Mouse (Mus musculus): ENCODE data around the gene Emx1.

Emx1 gene

DNA sequence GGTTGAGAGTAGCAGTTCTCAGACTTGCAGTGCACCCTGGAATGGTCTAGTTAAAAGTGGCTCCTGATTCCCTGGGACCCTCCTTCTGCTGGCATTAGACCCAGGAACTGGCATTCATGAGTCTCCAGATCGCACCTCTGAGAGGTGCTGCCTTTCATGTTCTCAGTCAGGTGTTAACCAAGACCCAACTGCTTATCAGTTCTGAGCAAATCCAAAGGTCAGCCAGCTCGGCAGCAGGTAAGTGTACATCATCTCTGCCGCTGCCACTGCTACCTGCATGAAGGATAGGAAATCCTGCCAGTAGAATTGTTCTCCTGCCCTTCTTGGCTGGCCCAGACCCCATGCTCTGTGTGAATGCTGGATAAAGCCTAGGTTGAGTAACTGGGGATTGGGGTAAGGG lies 43.5 kb downstream of the Emx1 start:
- no peak for DNase-seq (ENCODE audit: low spot score in 2 of 2)

DNA sequence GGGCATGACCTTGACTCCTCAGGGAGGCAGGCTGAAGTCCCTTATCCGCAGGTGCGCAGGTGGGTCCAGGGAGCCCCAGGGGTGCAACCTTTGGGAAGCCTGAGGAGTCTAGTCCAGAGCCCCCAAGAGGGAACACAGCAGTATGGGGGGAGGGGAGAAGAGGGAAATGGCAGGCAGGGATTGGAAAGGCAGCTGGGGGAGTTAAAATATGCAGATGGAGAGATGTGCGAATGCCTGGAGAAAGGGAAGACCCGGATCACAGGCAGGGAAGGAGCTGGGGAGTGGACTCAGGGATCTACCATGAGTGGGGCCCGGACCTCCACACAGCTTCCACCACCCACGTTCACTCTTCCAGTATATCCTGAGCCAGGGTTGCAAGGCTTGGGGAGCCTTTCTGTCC lies 44.2 kb downstream of the Emx1 start:
- no peak for DNase-seq (ENCODE audit: low spot score in 2 of 2)

DNA sequence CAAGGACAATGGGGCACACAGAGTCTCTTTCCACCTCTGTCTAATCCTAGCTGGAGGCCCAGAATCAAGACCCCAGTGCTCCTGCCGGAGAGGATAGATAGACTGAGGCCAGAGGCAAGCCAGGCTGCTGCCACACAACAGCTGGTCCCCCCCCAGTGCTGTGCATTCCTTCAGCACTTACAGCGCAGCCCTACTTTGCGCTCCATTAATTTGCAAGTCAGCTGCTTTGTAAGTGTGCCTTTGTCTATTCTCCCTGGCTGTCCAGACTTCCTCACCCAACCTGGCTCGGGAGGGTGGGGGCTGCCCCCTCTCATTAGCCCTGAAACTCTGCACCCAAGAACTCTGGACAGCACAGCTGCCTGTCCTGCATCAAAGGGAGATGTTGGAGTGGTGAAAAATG lies 44.8 kb downstream of the Emx1 start:
- no peak for DNase-seq (ENCODE audit: low spot score in 2 of 2)

DNA sequence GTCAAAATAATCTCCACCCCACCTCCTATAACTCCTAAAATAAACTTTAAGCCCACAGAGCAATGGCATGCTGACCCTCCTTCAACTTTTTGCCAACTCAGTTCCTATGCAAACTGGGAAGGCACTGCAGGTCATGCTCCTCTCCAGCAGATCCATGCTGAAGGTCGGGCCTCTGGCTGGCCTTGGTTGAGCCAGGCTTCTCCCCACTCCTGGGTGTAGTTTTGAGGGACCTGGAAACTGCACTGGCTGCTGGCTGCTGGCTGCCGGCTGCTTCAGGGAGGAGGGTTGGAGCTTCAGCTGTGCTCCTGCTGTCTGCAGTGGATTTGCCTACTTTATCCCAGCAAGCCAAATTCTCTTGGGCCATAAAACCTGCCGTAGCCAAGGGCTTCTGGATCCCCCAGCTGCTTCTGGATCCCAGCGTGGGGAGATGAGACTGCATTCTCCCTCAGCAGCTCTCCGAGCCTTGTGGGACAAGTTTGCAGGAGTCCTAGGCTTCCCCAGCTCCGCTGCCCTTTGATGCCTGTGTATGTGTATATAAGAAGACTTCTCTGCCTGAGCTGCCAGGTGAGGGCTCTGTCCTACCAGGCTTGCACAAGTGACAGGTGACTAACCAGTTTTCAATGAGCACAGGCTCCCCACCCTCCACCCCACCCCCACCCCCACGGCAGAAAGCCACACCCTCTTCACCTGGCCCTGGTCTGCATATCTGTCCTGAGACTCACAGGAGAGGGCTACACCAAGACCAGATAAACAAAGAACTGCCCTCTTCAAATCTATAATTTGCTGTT lies 45.8 kb downstream of the Emx1 start:
- DNase-seq (ENCODE audit: low spot score in 2 of 2): no peak

DNA sequence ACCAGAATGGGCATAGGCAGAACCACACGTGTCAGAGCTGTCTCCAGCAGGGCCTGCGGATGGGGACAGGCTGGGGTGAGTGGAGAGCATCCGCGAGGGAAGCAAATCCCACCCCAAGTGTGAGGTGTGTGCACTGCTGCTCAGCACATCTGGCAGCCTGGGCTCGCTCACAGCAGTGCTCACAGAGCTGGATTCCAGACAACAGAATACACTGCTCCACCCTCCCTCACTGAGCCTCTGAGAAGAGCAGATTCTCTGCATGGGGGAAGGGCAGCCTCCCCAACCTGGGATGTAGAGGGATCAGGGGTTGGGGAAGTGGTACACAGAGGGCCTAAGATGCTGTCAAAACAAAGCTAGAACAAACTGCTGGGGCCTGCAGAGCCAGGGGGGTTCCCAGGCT lies 47.6 kb downstream of the Emx1 start:
- DNase-seq (ENCODE audit: low spot score in 2 of 2): no peak

DNA sequence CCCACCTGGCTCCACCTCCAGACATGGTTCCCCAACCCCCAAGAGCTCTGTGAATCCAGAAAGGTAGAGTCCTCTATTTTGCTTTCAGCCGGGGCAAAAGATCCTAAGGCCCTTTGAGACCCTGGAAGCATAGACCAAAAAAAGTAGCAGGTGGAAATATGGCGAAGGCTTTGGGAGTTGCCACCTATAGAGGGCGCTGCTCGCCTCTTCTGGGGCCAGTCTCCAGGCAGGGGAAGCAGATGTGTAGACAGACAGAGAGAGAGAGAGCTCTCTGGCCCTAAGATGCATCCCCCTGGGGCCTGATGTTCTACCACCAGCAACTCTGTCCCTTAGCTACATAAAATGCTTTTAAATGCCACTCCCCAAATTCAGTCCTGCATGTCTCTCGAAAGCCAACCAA lies 49.8 kb downstream of the Emx1 start:
- no peak for DNase-seq (ENCODE audit: low spot score in 2 of 2)

DNA sequence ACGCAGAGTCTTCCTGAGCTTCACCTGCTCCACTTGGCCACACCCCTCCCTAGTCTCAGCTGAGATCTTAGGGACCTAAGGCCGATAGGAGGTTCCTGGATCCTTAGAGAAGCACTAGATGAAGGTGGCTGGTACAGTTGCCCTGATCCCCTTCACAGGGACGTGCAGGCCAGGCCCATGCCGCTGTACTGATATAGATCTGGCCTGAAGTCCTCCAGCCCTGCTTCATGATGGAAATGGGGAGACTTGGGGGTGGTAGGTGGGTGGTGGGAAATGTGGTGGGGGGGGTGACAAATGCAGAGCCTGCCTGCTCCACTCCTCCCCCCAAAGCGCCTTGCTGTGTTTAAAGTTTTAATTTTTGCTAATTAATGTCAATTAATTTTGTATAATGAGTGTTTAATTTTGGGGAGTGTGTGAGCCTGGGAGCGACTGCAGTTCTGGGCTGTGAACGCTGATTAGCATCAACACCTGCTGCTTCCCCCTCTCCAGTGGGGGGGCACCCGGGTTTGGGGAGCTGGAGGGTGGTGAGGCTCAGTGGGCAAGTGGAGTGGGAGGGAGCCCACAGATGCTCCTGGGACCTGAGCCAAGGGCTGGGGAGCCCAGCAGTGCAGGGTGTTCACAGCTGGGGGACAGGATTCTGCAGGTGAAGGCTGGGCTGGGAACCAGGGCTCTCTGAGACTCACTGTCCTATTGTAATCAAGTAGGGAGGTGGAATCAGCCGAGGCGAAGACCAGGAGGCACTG lies 50.5 kb downstream of the Emx1 start:
- DNase-seq (ENCODE audit: low spot score in 2 of 2): no peak

DNA sequence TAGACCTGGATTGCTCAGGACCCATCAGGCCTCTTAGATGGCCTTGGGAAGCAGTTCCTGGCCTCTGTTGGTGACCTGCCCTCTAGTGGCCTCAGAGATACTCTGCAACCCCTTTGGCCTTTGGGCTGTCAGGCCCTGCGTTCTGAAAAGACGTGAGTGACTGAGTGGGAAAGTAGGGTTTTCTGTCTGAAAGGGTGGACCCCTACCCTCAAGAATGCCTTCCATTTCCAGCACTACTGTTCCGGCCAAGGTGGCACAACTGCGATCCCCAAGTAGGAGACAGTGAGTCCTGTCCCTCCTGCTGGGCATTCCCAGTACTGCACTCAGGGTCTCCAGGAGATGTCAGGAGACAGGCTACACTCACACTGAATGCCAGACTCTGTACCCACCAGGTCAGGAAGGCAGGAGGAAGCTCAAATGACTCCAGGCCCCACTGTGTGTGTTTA lies 51.8 kb downstream of the Emx1 start:
- peak in 1 of 2 experiments; percentile 24 for DNase-seq (ENCODE audit: low spot score in 2 of 2)

DNA sequence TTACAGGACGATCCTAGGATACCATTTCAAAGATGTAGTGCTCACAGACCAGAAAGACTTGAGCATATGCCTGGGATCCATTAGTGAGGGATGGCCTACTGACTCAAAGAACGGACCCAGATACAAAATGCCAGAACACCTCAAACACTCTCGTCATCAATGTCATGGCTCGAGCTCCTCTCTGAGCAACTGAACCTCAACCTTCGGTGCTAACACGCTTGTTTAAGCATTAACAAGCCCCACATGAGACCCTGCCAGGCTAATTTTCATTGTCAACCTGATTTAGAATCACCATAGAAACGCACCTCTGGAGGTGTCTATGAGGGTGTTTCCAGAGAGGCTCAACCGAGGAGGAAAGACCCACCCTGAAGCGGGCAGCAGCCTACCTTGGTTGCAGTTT lies 62.6 kb downstream of the Emx1 start:
- no peak for DNase-seq (ENCODE audit: low spot score in 2 of 2)

DNA sequence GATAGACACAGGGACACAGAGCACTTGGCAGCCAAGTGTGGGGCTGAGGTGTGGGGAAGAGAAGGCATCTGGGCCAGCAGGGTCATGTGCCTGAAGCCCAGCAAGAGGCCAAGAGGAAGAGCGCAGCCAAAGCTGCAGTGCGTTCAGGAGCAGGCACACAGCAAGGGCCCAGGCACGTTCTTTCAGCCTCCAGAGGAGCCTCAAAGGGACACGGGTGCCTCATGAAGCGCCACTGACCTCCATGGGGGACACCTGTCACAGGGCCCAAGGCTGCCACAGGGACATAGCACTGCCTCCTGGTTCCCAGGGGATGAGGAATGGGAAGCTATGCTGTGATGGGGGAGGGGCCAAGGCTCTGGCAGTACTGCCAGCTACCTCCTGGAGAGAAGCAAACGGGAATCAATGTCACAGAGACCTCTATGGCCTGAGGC lies 63.6 kb downstream of the Emx1 start:
- no peak for DNase-seq (ENCODE audit: low spot score in 2 of 2)

DNA sequence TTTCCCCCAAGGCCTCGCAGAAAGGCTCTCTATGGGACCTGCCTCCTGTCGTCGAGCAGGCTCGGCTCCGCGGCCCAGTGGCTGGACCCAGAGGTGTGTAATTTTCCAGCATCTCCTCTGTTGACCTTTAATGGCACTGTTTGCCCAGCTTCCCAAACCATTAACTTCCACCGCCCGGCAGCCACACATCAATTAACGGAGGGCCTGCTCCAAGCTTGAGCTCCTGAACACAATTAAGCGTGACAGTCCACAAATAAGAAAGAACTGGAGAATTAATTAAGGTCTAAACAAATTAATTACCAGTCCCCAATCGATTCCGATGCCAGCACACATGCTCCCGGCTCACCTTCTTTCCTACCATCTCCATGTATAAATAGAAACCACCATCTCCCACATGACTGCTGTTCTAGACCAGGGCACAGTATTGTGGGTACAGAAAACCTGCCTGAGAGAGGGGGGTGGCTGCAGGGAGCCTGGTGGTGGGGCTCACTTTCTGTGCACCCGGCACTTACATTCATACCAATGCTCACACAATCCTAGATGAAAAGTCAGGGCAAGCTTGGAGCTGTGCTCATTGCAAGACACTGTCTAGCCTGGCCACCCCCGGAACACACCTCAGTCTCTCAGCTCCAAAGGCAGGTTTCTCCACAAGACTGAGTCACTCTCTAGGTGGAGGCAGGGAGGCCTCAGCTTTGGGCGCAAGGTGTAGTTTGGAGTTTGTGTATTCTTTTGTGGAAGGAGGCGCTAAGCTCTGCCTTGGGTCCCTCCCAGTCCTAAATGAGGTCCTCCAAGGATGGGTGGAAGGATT lies 65.2 kb downstream of the Emx1 start:
- no peak for DNase-seq (ENCODE audit: low spot score in 2 of 2)

DNA sequence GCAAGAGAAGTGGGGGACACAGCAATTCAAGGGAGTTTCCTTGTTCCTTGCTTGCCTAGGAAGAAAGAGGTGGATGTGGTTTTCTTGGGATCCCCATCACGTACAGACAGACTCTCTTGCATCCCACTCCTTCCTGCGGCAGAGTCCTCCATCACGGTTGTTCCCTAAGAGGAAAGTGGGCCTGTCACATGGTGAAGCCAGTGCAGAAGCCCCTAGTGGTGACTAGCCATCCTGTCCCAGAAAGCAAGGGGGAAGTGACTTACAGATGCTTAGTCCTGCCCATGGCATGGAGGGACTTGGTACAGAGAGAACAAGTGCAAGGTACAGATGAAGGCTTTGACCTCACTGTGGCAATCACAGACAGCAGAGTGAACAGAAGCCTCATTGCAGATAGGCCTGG lies 66.0 kb downstream of the Emx1 start:
- no peak for DNase-seq (ENCODE audit: low spot score in 2 of 2)
